In genomic region chr5:115301615-115302014, GRCm38 (mm10) we compare ENCODE assay signal across 8 mouse cellular contexts. TPM values are rescaled to one million over a fixed set of nuclear protein-coding genes. Genes with fewer than 3 reads are reported as not detected.
A peak's percentile ranks its signal among the peaks of the same experiment; 100 is the strongest.
DNase-seq lines count a peak whose midpoint lies in the region; ATAC-seq and TF ChIP-seq lines count a peak whose summit lies in the region.

No protein-coding gene starts in this region.

- no peak for TF ChIP-seq CTCF in layer of hippocampus, adult 2 months (conservative IDR thresholded peaks at IDR 0.05)
- no peak for TF ChIP-seq CTCF in midbrain, postnatal 0 days (IDR thresholded peaks at IDR 0.05)

- H3K4me1 ChIP-seq in embryonic facial prominence, embryonic 13.5 days: peaks cover 32% of the 10 kb centered on the region
- peaks cover 18% of the 10 kb centered on the region for H3K4me1 ChIP-seq in intestine, embryonic 15.5 days (replicated peaks)
- H3K4me1 ChIP-seq in midbrain, postnatal 0 days (ENCODE audit: insufficient read depth, low read length): peaks cover 14% of the 10 kb centered on the region

- no peak for DNase-seq in layer of hippocampus, adult 2 months (ENCODE audit: low spot score in 2 of 2)
- DNase-seq in layer of hippocampus, postnatal 25 days (ENCODE audit: extremely low spot score in 1 of 2, low spot score in 1 of 2): no peak
- DNase-seq in midbrain, postnatal 0 days (ENCODE audit: low spot score): no peak
- DNase-seq in layer of hippocampus, adult 18-20 months (ENCODE audit: low spot score in 2 of 2): no peak
- DNase-seq in left cerebral cortex, postnatal 4 days: no peak
- no peak for DNase-seq in adrenal gland, adult (ENCODE audit: inconsistent age in 2 of 2, low spot score in 1 of 2)

- peak overlapping the region; percentile 84 for H3K27ac ChIP-seq in layer of hippocampus, adult 2 months
- H3K27ac ChIP-seq in embryonic facial prominence, embryonic 13.5 days: peak overlapping the region; percentile 83
- H3K27ac ChIP-seq in intestine, embryonic 15.5 days: peak overlapping the region; percentile 73
- H3K27ac ChIP-seq in midbrain, postnatal 0 days (ENCODE audit: low read depth, low read length): peak overlapping the region; percentile 19; the same call in 1 of the 2 replicates

- H3K9ac ChIP-seq in embryonic facial prominence, embryonic 13.5 days: peak overlapping the region; percentile 66
- peak overlapping the region; percentile 49 for H3K9ac ChIP-seq in intestine, embryonic 15.5 days
- peak overlapping the region; percentile 51; the same call in 1 of the 2 replicates for H3K9ac ChIP-seq in midbrain, postnatal 0 days (replicated peaks; ENCODE audit: low read length, poor library complexity, severe bottlenecking)

- H3K4me2 ChIP-seq in embryonic facial prominence, embryonic 13.5 days: peak overlapping the region; percentile 78
- peak overlapping the region; percentile 88 for H3K4me2 ChIP-seq in intestine, embryonic 15.5 days (replicated peaks)
- peak overlapping the region; percentile 69 for H3K4me2 ChIP-seq in midbrain, postnatal 0 days (ENCODE audit: low read depth, low read length, poor library complexity, severe bottlenecking)

- ATAC-seq in embryonic facial prominence, embryonic 13.5 days (ENCODE audit: insufficient number of reproducible peaks, insufficient read depth, low FRiP score, low TSS enrichment, low read depth): no peak
- no peak for ATAC-seq in intestine, embryonic 15.5 days
- ATAC-seq in midbrain, postnatal 0 days (ENCODE audit: low FRiP score): no peak

- intact Hi-C loops in left cerebral cortex, postnatal 4 days (cut with DNase I): loop anchor here (2.0 kb wide), 1 partner anchor 25 kb away; the partner anchor contains the start of gene Srsf9

- H3K4me3 ChIP-seq in layer of hippocampus, adult 2 months: peak overlapping the region; percentile 77
- H3K4me3 ChIP-seq in embryonic facial prominence, embryonic 13.5 days: peak overlapping the region; percentile 90
- peak overlapping the region; percentile 95 for H3K4me3 ChIP-seq in intestine, embryonic 15.5 days (replicated peaks)
- peak overlapping the region; percentile 72 for H3K4me3 ChIP-seq in midbrain, postnatal 0 days (ENCODE audit: low read depth, low read length)

- 19% methylated on average over 13 of the region's 13 CpGs for WGBS in embryonic facial prominence, embryonic 13.5 days
- WGBS in intestine, embryonic 15.5 days: 19% methylated on average over 13 of the region's 13 CpGs
- 22% methylated on average over 13 of the region's 13 CpGs for WGBS in midbrain, postnatal 0 days

- H3K27me3 ChIP-seq in embryonic facial prominence, embryonic 13.5 days: no peaks in the 10 kb centered on the region
- no peaks in the 10 kb centered on the region for H3K27me3 ChIP-seq in intestine, embryonic 15.5 days (replicated peaks)
- no peaks in the 10 kb centered on the region for H3K27me3 ChIP-seq in midbrain, postnatal 0 days (ENCODE audit: insufficient read depth, low read length)

- no peaks in the 10 kb centered on the region for H3K9me3 ChIP-seq in embryonic facial prominence, embryonic 13.5 days
- H3K9me3 ChIP-seq in intestine, embryonic 15.5 days: no peaks in the 10 kb centered on the region
- no peaks in the 10 kb centered on the region for H3K9me3 ChIP-seq in midbrain, postnatal 0 days (ENCODE audit: low read length)

- peaks cover 26% of the 10 kb centered on the region for H3K36me3 ChIP-seq in embryonic facial prominence, embryonic 13.5 days
- peaks cover 14% of the 10 kb centered on the region for H3K36me3 ChIP-seq in intestine, embryonic 15.5 days
- peaks cover 16% of the 10 kb centered on the region for H3K36me3 ChIP-seq in midbrain, postnatal 0 days (ENCODE audit: insufficient read depth, low read length)

RNA-seq across cellular contexts. Expression of gene Dynll1, which starts 0.8 kb away (rescaled TPM):
- total RNA-seq in layer of hippocampus, adult 2 months (2021): 100 to 1,000 TPM; 727 to 730 TPM
- 100 to 1,000 TPM; 799 to 873 TPM for total RNA-seq in layer of hippocampus, postnatal 25 days (2021)
- 1,732 and 1,829 TPM in 2 replicates for polyA plus RNA-seq in embryonic facial prominence, embryonic 13.5 days (2015; fragmentation: Nextera tagmentation; extraction: Ambion mirVana)
- 1,297 TPM in 2 replicates for polyA plus RNA-seq in intestine, embryonic 15.5 days (2015; fragmentation: Nextera tagmentation; extraction: Ambion mirVana)
- 196 and 214 TPM in 2 replicates for total RNA-seq in midbrain, postnatal 0 days (2014; rRNA removed)
- 893 and 930 TPM in 2 replicates for polyA plus RNA-seq in midbrain, postnatal 0 days (2015; fragmentation: Nextera tagmentation; extraction: Ambion mirVana)
- 100 to 1,000 TPM; 720 to 803 TPM for total RNA-seq in layer of hippocampus, adult 18-20 months (2021)
- 100 to 1,000 TPM; 678 to 766 TPM for total RNA-seq in left cerebral cortex, postnatal 4 days (2021)

RNA-seq across cellular contexts. Expression of gene Coq5, which starts 22.1 kb away (rescaled TPM):
- 10 to 100 TPM; 40.9 to 42.6 TPM for total RNA-seq in layer of hippocampus, adult 2 months (2021)
- 10 to 100 TPM; 38.5 to 42.8 TPM for total RNA-seq in layer of hippocampus, postnatal 25 days (2021)
- 42.5 and 43.2 TPM in 2 replicates for polyA plus RNA-seq in embryonic facial prominence, embryonic 13.5 days (2015; fragmentation: Nextera tagmentation; extraction: Ambion mirVana)
- 62.1 and 65.1 TPM in 2 replicates for polyA plus RNA-seq in intestine, embryonic 15.5 days (2015; fragmentation: Nextera tagmentation; extraction: Ambion mirVana)
- 29.6 and 36.7 TPM in 2 replicates for total RNA-seq in midbrain, postnatal 0 days (2014; rRNA removed)
- 42.8 and 43.5 TPM in 2 replicates for polyA plus RNA-seq in midbrain, postnatal 0 days (2015; fragmentation: Nextera tagmentation; extraction: Ambion mirVana)
- 10 to 100 TPM; 42.0 to 44.9 TPM for total RNA-seq in layer of hippocampus, adult 18-20 months (2021)
- total RNA-seq in left cerebral cortex, postnatal 4 days (2021): 10 to 100 TPM; 29.7 to 33.8 TPM

RNA-seq across cellular contexts. Expression of gene Srsf9, which starts 25.4 kb away (rescaled TPM):
- 100 to 1,000 TPM in 1 of 2 experiments, 10 to 100 TPM in 1; 91.4 to 102 TPM for total RNA-seq in layer of hippocampus, adult 2 months (2021)
- total RNA-seq in layer of hippocampus, postnatal 25 days (2021): 10 to 100 TPM; 79.8 to 90.6 TPM
- 343 and 378 TPM in 2 replicates for polyA plus RNA-seq in embryonic facial prominence, embryonic 13.5 days (2015; fragmentation: Nextera tagmentation; extraction: Ambion mirVana)
- 217 and 220 TPM in 2 replicates for polyA plus RNA-seq in intestine, embryonic 15.5 days (2015; fragmentation: Nextera tagmentation; extraction: Ambion mirVana)
- total RNA-seq in midbrain, postnatal 0 days (2014; rRNA removed): 44.1 and 45.5 TPM in 2 replicates
- polyA plus RNA-seq in midbrain, postnatal 0 days (2015; fragmentation: Nextera tagmentation; extraction: Ambion mirVana): 88.0 and 93.8 TPM in 2 replicates
- 10 to 100 TPM; 81.2 to 88.2 TPM for total RNA-seq in layer of hippocampus, adult 18-20 months (2021)
- 10 to 100 TPM; 58.7 to 59.4 TPM for total RNA-seq in left cerebral cortex, postnatal 4 days (2021)

RNA-seq across cellular contexts. Expression of gene Rnf10, which starts 28.9 kb away (rescaled TPM):
- 100 to 1,000 TPM; 238 to 248 TPM for total RNA-seq in layer of hippocampus, adult 2 months (2021)
- total RNA-seq in layer of hippocampus, postnatal 25 days (2021): 100 to 1,000 TPM; 252 to 257 TPM
- 129 and 136 TPM in 2 replicates for polyA plus RNA-seq in embryonic facial prominence, embryonic 13.5 days (2015; fragmentation: Nextera tagmentation; extraction: Ambion mirVana)
- polyA plus RNA-seq in intestine, embryonic 15.5 days (2015; fragmentation: Nextera tagmentation; extraction: Ambion mirVana): 119 and 120 TPM in 2 replicates
- 103 and 118 TPM in 2 replicates for total RNA-seq in midbrain, postnatal 0 days (2014; rRNA removed)
- polyA plus RNA-seq in midbrain, postnatal 0 days (2015; fragmentation: Nextera tagmentation; extraction: Ambion mirVana): 154 and 158 TPM in 2 replicates
- total RNA-seq in layer of hippocampus, adult 18-20 months (2021): 100 to 1,000 TPM; 240 to 249 TPM
- 100 to 1,000 TPM; 262 to 280 TPM for total RNA-seq in left cerebral cortex, postnatal 4 days (2021)

RNA-seq across cellular contexts. Expression of gene Gatc, which starts 39.4 kb away (rescaled TPM):
- total RNA-seq in layer of hippocampus, adult 2 months (2021): 10 to 100 TPM; 19.5 to 20.8 TPM
- total RNA-seq in layer of hippocampus, postnatal 25 days (2021): 10 to 100 TPM; 21.5 to 24.4 TPM
- polyA plus RNA-seq in embryonic facial prominence, embryonic 13.5 days (2015; fragmentation: Nextera tagmentation; extraction: Ambion mirVana): 31.1 and 32.1 TPM in 2 replicates
- 24.8 and 24.9 TPM in 2 replicates for polyA plus RNA-seq in intestine, embryonic 15.5 days (2015; fragmentation: Nextera tagmentation; extraction: Ambion mirVana)
- total RNA-seq in midbrain, postnatal 0 days (2014; rRNA removed): 17.6 and 27.8 TPM in 2 replicates
- 39.2 and 42.4 TPM in 2 replicates for polyA plus RNA-seq in midbrain, postnatal 0 days (2015; fragmentation: Nextera tagmentation; extraction: Ambion mirVana)
- 10 to 100 TPM; 17.9 to 21.8 TPM for total RNA-seq in layer of hippocampus, adult 18-20 months (2021)
- 10 to 100 TPM; 29.6 to 29.7 TPM for total RNA-seq in left cerebral cortex, postnatal 4 days (2021)

Comparison
In these comparisons a context has a peak if more than half of its experiments do, and no peak if none do; other contexts are left out.
1. H3K27ac ChIP-seq: peak in every context shown above with its lines; median percentile 84 in layer of hippocampus, adult 2 months; 83 in embryonic facial prominence, embryonic 13.5 days; 73 in intestine, embryonic 15.5 days; 19 in midbrain, postnatal 0 days.